Mouse (Mus musculus): ENCODE results near the gene Ccdc142.

The Ccdc142 gene

GRCm38 (mm10) chr6:83083497-83083896 is 17.9 kb upstream of the Ccdc142 start:
- DNase-seq (ENCODE audit: inconsistent age in 2 of 2, low spot score in 1 of 2): peak in 1 of 2 experiments; percentile 38

- DNase-seq (ENCODE audit: inconsistent age in 2 of 2, low spot score in 1 of 2): peak in 1 of 2 experiments; percentile 32
Observed at GRCm38 (mm10) chr6:83084477-83084876, 16.9 kb upstream of the Ccdc142 start.

DNA sequence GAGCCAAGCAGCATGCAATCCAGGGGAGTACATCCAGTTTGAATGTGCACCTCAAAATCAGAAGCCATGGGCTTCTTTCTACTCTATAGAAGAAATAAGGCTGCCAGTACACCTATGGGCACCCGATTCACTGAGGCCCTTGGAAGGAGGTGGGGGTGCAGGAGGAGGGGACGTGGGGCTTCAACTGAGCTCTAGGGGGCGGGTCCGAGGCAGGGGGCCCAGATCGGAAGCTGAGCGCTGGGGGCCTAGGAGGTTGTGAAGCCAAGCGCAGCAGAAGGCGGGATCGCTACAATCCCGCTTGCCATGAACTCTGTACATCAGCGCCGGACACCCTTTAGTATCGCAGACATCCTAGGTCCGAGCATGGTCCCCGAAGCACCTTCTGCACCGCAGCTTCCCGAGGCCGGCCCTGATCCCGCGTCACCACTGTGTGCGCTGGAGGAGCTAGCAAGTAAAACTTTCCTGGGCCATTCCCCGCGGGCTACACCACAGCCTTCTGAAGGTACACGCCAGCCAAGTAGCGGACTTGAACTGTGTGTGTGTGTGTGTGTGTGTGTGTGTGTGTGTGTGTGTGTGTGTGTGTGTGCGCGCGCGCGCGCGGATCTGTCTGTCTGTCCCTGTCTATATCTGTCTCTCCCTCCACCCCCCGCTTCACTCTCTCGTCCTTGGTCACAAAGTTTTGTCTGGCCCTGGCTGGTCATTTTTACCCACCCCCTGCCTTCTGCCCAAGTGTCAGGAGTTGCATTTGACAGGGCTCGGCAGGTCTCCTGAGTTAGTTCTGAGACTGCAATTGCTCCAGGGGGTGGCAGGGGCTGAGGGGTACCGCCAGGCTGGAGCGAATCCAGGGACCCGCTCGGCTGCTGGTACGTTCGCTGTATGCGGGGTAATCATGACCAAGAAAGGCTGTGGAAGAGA is 15.0 kb upstream of the Ccdc142 start, which contains the start of gene Lbx2:
TSS of gene Lbx2 (plus strand) at position 247 of the 915 bp plus-strand sequence.
- DNase-seq (ENCODE audit: inconsistent age in 2 of 2, low spot score in 1 of 2): peak; percentile 70 to 87

- DNase-seq (ENCODE audit: inconsistent age in 2 of 2, low spot score in 1 of 2): peak; percentile 78 to 91
Observed at GRCm38 (mm10) chr6:83087205-83087925, 14.0 kb upstream of the Ccdc142 start.

- DNase-seq (ENCODE audit: inconsistent age in 2 of 2, low spot score in 1 of 2): no peak
Observed at GRCm38 (mm10) chr6:83087926-83088260, 13.5 kb upstream of the Ccdc142 start.

GRCm38 (mm10) chr6:83092416-83093127 is 8.8 kb upstream of the Ccdc142 start:
- peak in 1 of 2 experiments; percentile 64 for DNase-seq (ENCODE audit: inconsistent age in 2 of 2, low spot score in 1 of 2)

GRCm38 (mm10) chr6:83095968-83096367 is 5.4 kb upstream of the Ccdc142 start:
- peak in 1 of 2 experiments; percentile 45 for DNase-seq (ENCODE audit: inconsistent age in 2 of 2, low spot score in 1 of 2)

- DNase-seq (ENCODE audit: inconsistent age in 2 of 2, low spot score in 1 of 2): peak; percentile 75 to 95
Observed at GRCm38 (mm10) chr6:83098411-83098810, 3.0 kb upstream of the Ccdc142 start.

- peak; percentile 84 to 92 for DNase-seq (ENCODE audit: inconsistent age in 2 of 2, low spot score in 1 of 2)
Observed at GRCm38 (mm10) chr6:83101688-83102556, 521 bp downstream of the Ccdc142 start.

DNA sequence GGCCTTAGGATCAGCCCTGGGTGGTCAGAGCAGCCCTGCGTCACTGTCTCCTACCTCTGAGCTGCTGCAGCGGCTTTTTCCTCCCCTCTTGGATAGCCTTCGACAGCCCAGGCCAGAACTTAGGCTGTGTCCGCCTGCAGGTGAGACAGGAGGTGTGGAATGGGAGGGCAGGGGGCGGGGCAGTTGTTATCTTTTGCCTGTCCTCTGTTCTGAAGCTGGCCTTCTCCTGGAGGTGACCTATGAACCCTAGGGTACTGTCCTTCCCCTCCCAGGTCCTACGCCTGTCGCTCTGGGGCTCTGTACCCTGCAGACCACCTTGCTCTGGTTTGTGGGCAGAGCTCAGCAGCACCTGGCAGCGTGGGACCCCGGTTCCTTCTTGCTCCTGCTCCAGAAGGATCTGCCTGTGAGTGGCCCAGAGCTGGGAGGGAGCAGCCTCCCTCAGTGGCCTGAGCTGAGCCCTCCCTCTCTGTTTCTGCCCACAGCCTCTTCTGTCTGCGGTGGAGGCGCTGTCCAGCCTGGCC is 1.8 kb downstream of the Ccdc142 start:
- DNase-seq (ENCODE audit: inconsistent age in 2 of 2, low spot score in 1 of 2): no peak

- no peak for DNase-seq (ENCODE audit: inconsistent age in 2 of 2, low spot score in 1 of 2)
Observed at GRCm38 (mm10) chr6:83104158-83104557, 2.8 kb downstream of the Ccdc142 start.

DNA sequence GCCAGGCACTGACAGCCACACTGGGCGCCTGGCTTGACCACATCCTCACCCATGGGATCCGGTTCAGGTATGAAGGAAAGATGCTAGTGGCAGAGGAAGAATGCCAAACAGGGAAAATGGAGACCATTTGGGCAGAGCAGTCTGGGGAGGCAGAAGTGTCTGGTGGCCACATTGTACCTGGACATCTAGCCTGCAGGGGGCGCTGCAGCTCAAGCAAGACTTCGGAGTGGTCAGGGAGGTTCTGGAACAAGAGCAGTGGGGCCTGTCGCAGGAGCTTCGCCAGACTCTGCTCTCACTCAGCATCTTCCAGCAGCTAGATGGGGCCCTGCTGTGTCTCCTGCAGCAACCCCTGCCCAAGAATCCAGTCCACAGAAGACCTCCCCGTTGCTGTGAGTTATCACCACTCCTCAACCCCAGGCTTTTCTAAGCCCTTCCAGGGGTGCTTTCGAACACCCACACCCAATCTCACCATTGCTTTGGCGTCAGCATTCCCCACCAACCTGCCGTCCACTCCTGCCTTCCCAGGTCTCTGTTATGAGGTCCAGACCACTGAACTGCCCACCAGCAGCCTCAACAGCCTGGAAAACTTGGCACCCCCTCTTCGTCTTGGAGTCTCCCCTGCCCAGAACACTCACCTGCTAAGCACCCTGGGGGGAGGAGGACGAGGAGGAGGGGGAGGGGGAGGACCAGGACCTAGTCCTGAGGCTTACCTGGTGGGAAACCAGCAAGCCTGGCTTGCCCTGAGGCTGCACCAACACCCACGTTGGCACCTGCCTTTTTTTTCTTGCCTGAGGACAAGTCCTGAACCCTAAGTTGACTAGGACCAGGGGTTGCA is 6.4 kb downstream of the Ccdc142 start:
- DNase-seq (ENCODE audit: inconsistent age in 2 of 2, low spot score in 1 of 2): peak; percentile 83 to 94

DNA sequence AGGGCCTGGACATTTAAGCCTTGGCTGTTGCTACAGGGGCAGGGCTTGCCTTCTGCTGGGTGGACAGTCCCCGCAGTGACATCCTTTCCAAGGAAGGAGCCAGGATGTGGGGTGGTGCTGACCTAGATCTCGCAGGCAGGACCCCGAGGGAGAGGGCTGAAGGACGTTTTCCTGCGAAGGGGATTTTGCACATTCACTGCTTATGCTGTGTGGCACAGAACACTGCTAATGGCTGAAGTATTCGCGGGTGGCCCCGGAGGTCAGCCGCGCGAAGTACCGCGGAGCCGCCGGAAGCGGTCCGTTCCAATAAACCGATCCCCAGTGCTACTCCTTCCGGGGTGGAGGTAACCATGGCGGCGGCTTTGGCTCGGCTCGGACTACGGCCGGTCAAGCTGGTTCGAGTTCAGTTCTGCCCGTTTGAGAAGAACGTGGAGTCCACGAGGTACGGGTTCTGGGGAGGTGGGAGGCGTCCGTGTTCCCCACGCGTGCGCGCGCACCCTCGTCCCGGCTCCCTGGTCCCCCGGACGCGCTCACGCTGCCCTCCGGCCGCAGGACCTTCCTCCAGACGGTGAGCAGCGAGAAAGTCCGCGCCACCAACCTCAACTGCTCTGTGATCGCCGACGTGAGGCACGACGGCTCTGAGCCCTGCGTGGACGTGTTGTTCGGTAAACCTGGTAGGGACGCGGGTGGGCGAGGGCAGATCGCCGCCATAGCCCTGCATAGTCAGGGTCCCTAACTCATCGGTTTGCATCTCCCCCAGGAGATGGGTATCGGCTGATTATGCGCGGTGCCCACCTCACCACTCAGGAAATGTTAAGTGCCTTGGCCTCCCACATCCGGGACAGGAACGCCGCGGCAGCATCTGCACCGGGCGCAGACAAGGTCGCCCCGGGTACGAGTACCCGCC is 7.6 kb downstream of the Ccdc142 start, which contains the start of gene Mrpl53:
TSS of gene Mrpl53 (plus strand) at position 279 of the 907 bp plus-strand sequence.
- peak; percentile 89 to 97 for DNase-seq (ENCODE audit: inconsistent age in 2 of 2, low spot score in 1 of 2)

DNA sequence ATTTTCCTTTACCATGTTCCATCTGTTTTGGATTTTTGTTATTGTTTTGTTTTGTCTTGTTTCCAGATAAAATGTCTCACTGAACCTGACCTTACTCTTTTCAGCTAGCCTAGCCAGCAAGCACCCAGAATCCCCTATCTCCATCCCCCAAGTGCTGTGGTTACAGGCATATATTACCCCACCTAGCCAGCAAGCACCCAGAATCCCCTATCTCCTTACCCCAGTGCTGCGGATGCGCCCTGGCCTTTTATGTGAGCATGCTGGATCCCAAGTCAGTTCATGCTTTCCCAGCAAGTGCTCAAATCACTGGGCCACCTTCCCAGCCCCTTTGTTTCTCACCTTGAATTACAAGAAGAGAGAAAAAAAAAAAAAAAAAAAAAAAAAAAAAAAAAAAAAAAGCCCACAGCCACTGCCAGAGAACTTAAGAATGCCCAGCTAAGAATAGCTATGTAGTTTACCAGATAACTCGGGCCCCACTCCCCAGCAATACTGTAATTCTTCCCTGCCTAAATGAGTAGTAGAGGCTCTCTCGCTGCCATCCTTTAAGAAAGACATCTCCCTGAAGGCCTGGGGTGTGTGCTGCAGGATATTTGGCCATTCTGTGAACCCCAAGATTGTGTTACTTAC is 10.2 kb downstream of the Ccdc142 start:
- DNase-seq (ENCODE audit: inconsistent age in 2 of 2, low spot score in 1 of 2): peak in 1 of 2 experiments; percentile 24

DNA sequence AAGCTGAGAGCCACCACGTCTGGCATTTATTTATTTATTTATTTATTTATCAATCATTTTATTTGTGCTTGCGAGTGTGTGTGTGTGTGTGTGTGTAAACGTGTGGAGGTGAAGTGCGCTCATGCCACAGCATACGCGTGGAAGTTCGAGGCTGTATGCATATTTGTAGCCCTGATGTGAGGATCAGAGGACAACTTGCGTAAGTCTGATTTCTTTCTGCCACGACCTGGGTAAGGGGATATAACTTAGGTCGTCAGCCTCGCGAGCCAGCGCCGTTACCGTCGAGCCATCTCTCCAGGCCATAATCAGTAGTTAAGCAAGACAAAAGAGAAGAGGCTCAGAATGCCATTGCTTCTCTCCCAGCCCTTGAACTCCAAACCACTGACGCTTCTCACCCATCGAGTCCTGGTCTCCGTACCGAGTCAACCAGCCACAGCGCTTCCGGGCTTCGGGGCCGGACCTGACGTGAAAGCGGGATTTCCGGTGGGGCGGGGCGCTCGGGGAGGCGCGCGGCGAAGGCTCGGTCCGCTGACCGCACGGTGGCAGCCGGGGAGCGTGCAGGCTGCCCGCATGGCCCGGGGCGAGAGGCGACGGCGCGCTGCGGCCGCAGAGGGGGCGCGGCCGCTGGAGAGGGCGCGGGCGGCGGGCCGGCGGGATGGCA is 13.7 kb downstream of the Ccdc142 start, which contains the start of gene Mogs:
TSS of gene Mogs (plus strand) at position 486 of the 661 bp plus-strand sequence.
- DNase-seq (ENCODE audit: inconsistent age in 2 of 2, low spot score in 1 of 2): peak; percentile 96 to 98

DNA sequence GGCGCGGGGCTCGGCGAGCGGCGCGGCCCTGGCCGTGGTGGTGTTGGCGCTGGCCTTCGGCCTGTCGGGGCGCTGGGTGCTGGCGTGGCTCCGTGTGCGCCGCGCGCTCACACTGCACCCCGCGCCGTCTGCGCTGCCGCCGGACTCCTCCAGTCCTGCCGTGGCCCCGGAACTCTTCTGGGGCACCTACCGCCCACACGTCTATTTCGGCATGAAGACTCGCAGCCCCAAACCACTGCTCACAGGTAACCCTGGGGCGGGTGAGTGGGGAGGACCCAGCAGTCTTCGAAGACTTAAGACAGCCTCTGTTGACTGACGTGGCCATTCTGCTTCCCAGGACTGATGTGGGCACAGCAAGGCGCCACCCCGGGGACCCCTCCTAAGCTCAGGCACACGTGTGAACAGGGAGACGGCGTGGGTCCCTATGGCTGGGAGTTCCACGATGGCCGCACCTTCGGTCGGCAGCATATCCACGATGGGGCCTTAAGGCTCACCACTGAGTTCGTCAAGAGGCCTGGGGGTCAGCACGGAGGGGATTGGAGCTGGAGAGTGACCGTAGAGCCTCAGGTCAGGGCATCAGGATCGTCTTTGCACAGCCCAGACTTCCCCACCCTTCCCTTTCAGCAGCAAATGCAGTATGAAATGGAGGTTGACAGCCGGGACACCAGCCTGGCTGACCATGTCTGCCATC is 14.4 kb downstream of the Ccdc142 start:
- no peak for DNase-seq (ENCODE audit: inconsistent age in 2 of 2, low spot score in 1 of 2)
